Comparison of ENCODE assay signal across 12 mouse cellular contexts in genomic region chr1:162039808-162040207, GRCm38 (mm10).
DNase-seq lines count a peak whose midpoint lies in the region; ATAC-seq lines count a peak whose summit lies in the region.
"Had no signal": no experiment of that assay in that cellular context is flagged by ENCODE, and none has a peak within 500 bp of the region (broad histone marks: within the 10 kb centered on the region; RNA-seq: fewer than 3 reads in every experiment).

No protein-coding gene starts in this region.

- no peak for ATAC-seq in liver, embryonic 11.5 days (replicated peaks; ENCODE audit: low FRiP score)
- no peak for ATAC-seq in embryonic facial prominence, embryonic 12.5 days (ENCODE audit: insufficient number of reproducible peaks, insufficient read depth, low FRiP score, low TSS enrichment)
- ATAC-seq in intestine, embryonic 16.5 days = no peak
- ATAC-seq in neural tube, embryonic 15.5 days (ENCODE audit: low FRiP score) = no peak
- ATAC-seq: hindbrain, postnatal 0 days had no signal

- DNase-seq in liver, embryonic 11.5 days (ENCODE audit: low spot score) = no peak
- no peak for DNase-seq in liver
- no peak for DNase-seq in thymus, postnatal 36 days
- DNase-seq in right cerebral cortex, postnatal 14 days = no peak
- no peak for DNase-seq in layer of hippocampus, adult 8-10 months (ENCODE audit: low spot score in 2 of 2)
- DNase-seq: cerebellum, adult 18-20 months; midbrain, embryonic 14.5 days; thymus, adult 18-20 months had no signal

- no peaks in the 10 kb centered on the region for H3K36me3 ChIP-seq in liver, embryonic 11.5 days (ENCODE audit: control insufficient read depth, insufficient read depth, low read length)
- no peaks in the 10 kb centered on the region for H3K36me3 ChIP-seq in embryonic facial prominence, embryonic 12.5 days
- no peaks in the 10 kb centered on the region for H3K36me3 ChIP-seq in intestine, embryonic 16.5 days (ENCODE audit: control insufficient read depth, insufficient read depth, low read length)
- no peaks in the 10 kb centered on the region for H3K36me3 ChIP-seq in neural tube, embryonic 15.5 days

- WGBS in liver, embryonic 11.5 days = 56% methylated on average over 7 of the region's 7 CpGs
- 63% methylated on average over 7 of the region's 7 CpGs for WGBS in embryonic facial prominence, embryonic 12.5 days
- WGBS in intestine, embryonic 16.5 days = 53% methylated on average over 7 of the region's 7 CpGs
- 39% methylated on average over 7 of the region's 7 CpGs for WGBS in neural tube, embryonic 15.5 days

- H3K4me1 ChIP-seq in liver, embryonic 11.5 days (replicated peaks; ENCODE audit: control insufficient read depth, insufficient read depth, low read length) = peaks cover 7% of the 10 kb centered on the region
- peaks cover 61% of the 10 kb centered on the region for H3K4me1 ChIP-seq in embryonic facial prominence, embryonic 12.5 days
- H3K4me1 ChIP-seq in intestine, embryonic 16.5 days (ENCODE audit: control insufficient read depth, insufficient read depth, low read length) = peaks cover 38% of the 10 kb centered on the region
- H3K4me1 ChIP-seq in neural tube, embryonic 15.5 days = peaks cover 32% of the 10 kb centered on the region

- H3K27me3 ChIP-seq in liver, embryonic 11.5 days (replicated peaks; ENCODE audit: control insufficient read depth, insufficient read depth, low read length) = no peaks in the 10 kb centered on the region
- H3K27me3 ChIP-seq in embryonic facial prominence, embryonic 12.5 days = no peaks in the 10 kb centered on the region
- no peaks in the 10 kb centered on the region for H3K27me3 ChIP-seq in intestine, embryonic 16.5 days (replicated peaks; ENCODE audit: control insufficient read depth, insufficient read depth, low read length)
- no peaks in the 10 kb centered on the region for H3K27me3 ChIP-seq in neural tube, embryonic 15.5 days (replicated peaks)

- peak overlapping the region; percentile 21; the same call in 1 of the 2 replicates for H3K27ac ChIP-seq in liver, embryonic 11.5 days (ENCODE audit: low read depth, low read length)
- H3K27ac ChIP-seq in embryonic facial prominence, embryonic 12.5 days = peak overlapping the region; percentile 90
- H3K27ac ChIP-seq in intestine, embryonic 16.5 days (ENCODE audit: low read length) = 0 out of 2 replicates have a peak overlapping the region, but pooled peaks have one; percentile 21
- 0 out of 2 replicates have a peak overlapping the region, but pooled peaks have one; percentile 19 for H3K27ac ChIP-seq in neural tube, embryonic 15.5 days (replicated peaks)
- H3K27ac ChIP-seq: hindbrain, postnatal 0 days had no signal

- no peak overlapping the region for H3K9ac ChIP-seq in liver, embryonic 11.5 days (ENCODE audit: low read depth, low read length)
- H3K9ac ChIP-seq in embryonic facial prominence, embryonic 12.5 days = no peak overlapping the region
- H3K9ac ChIP-seq in intestine, embryonic 16.5 days (ENCODE audit: low read depth, low read length) = no peak overlapping the region
- H3K9ac ChIP-seq in neural tube, embryonic 15.5 days (replicated peaks) = no peak overlapping the region

- H3K4me2 ChIP-seq in liver, embryonic 11.5 days = no peak overlapping the region
- no peak overlapping the region for H3K4me2 ChIP-seq in embryonic facial prominence, embryonic 12.5 days (replicated peaks)
- H3K4me2 ChIP-seq in intestine, embryonic 16.5 days (ENCODE audit: low read depth, low read length) = no peak overlapping the region
- no peak overlapping the region for H3K4me2 ChIP-seq in neural tube, embryonic 15.5 days

- no peaks in the 10 kb centered on the region for H3K9me3 ChIP-seq in liver, embryonic 11.5 days (ENCODE audit: control insufficient read depth, low read length)
- H3K9me3 ChIP-seq in embryonic facial prominence, embryonic 12.5 days = no peaks in the 10 kb centered on the region
- no peaks in the 10 kb centered on the region for H3K9me3 ChIP-seq in intestine, embryonic 16.5 days (ENCODE audit: control insufficient read depth, low read length)
- no peaks in the 10 kb centered on the region for H3K9me3 ChIP-seq in neural tube, embryonic 15.5 days (replicated peaks)

- H3K4me3 ChIP-seq in liver, embryonic 11.5 days (ENCODE audit: low read depth, low read length) = no peak overlapping the region
- no peak overlapping the region for H3K4me3 ChIP-seq in embryonic facial prominence, embryonic 12.5 days
- H3K4me3 ChIP-seq in intestine, embryonic 16.5 days (ENCODE audit: low read length) = no peak overlapping the region
- H3K4me3 ChIP-seq in neural tube, embryonic 15.5 days (replicated peaks) = no peak overlapping the region

Comparison
In these comparisons a context has a peak if more than half of its experiments do, and no peak if none do; other contexts are left out.
1. H3K27ac ChIP-seq: peak in every context shown above with its lines; median percentile 90 in embryonic facial prominence, embryonic 12.5 days; 21 in liver, embryonic 11.5 days; 21 in intestine, embryonic 16.5 days; 19 in neural tube, embryonic 15.5 days.